Mouse (Mus musculus): Measurements from ENCODE around the gene Gm49342. TPM values are rescaled to one million over a fixed set of nuclear protein-coding genes. Genes with fewer than 3 reads are reported as not detected.

Gene Gm49342
- total and polyA plus RNA-seq, 2 experiments from 2014 or later = 13.1 TPM; not detected in 1

GRCm38 (mm10) chr14:51007152-51007801 lies 63.0 kb downstream of the Gm49342 start, which contains the start of gene Rnase10:
Gene Rnase10 (plus strand): TSS chr14:51007751.
- ATAC-seq = no peak
- no peaks in the 10 kb centered on the region for H3K9me3 ChIP-seq (ENCODE audit: low read length)
- H3K4me3 ChIP-seq (ENCODE audit: low read depth, low read length) = no peak within 1 kb of the TSS
- H3K27me3 ChIP-seq (ENCODE audit: insufficient read depth, low read length) = no peaks in the 10 kb centered on the region
- no peak for TF ChIP-seq CTCF (IDR thresholded peaks at IDR 0.05; ENCODE audit: low read depth)
- no peak within 1 kb of the TSS for H3K4me2 ChIP-seq (ENCODE audit: low read depth)
- H3K9ac ChIP-seq = no peak within 1 kb of the TSS
- 0 out of 2 replicates have a peak within 1 kb of the TSS, but pooled peaks have one; percentile 35 for H3K27ac ChIP-seq (ENCODE audit: low read depth, low read length)
- no peaks in the 10 kb centered on the region for H3K36me3 ChIP-seq (ENCODE audit: insufficient read depth)
- WGBS = 89% methylated on average over 8 of the region's 8 CpGs
- H3K4me1 ChIP-seq (ENCODE audit: insufficient read depth) = no peaks in the 10 kb centered on the region; the same call in 1 of the 2 replicates
- no peak for DNase-seq

- Histone ChIP-seq H3K27ac (ENCODE audit: low read depth, low read length) (0 out of 2 replicates have a peak overlapping the region, but pooled peaks have one; percentile 35), H3K4me2 (ENCODE audit: low read depth) (no peak overlapping the region), H3K9ac (no peak overlapping the region), H3K9me3 (ENCODE audit: low read length) (no peaks in the 10 kb centered on the region), H3K27me3 (ENCODE audit: insufficient read depth, low read length) (no peaks in the 10 kb centered on the region), H3K4me3 (ENCODE audit: low read depth, low read length) (no peak overlapping the region), H3K4me1 (ENCODE audit: insufficient read depth) (no peaks in the 10 kb centered on the region; the same call in 1 of the 2 replicates), H3K36me3 (ENCODE audit: insufficient read depth) (no peaks in the 10 kb centered on the region)
- WGBS = 59% methylated on average over 13 of the region's 13 CpGs
- DNase-seq = peak; percentile 70
- peak; percentile 91 for ATAC-seq
- TF ChIP-seq CTCF (IDR thresholded peaks at IDR 0.05; ENCODE audit: low read depth) = no peak
Measured at GRCm38 (mm10) chr14:51007914-51008713, 63.8 kb downstream of the Gm49342 start.

- Histone ChIP-seq H3K4me1 (ENCODE audit: insufficient read depth) (no peaks in the 10 kb centered on the region; the same call in 1 of the 2 replicates), H3K9me3 (ENCODE audit: low read length) (no peaks in the 10 kb centered on the region), H3K4me2 (ENCODE audit: low read depth) (no peak overlapping the region), H3K27ac (ENCODE audit: low read depth, low read length) (no peak overlapping the region), H3K27me3 (ENCODE audit: insufficient read depth, low read length) (no peaks in the 10 kb centered on the region), H3K9ac (no peak overlapping the region), H3K36me3 (ENCODE audit: insufficient read depth) (no peaks in the 10 kb centered on the region), H3K4me3 (ENCODE audit: low read depth, low read length) (no peak overlapping the region)
- no peak for TF ChIP-seq CTCF (IDR thresholded peaks at IDR 0.05; ENCODE audit: low read depth)
- ATAC-seq = no peak
- no peak for DNase-seq
- 83% methylated on average over 4 of the region's 4 CpGs for WGBS
Measured at GRCm38 (mm10) chr14:51008781-51009180, 64.5 kb downstream of the Gm49342 start.

- no peak overlapping the region for H3K4me2 ChIP-seq (ENCODE audit: low read depth)
- no peaks in the 10 kb centered on the region; the same call in 1 of the 2 replicates for H3K4me1 ChIP-seq (ENCODE audit: insufficient read depth)
- TF ChIP-seq CTCF (IDR thresholded peaks at IDR 0.05; ENCODE audit: low read depth) = no peak
- WGBS = 90% methylated on average over 6 of the region's 6 CpGs
- no peak overlapping the region for H3K4me3 ChIP-seq (ENCODE audit: low read depth, low read length)
- no peak overlapping the region for H3K9ac ChIP-seq
- H3K27me3 ChIP-seq (ENCODE audit: insufficient read depth, low read length) = no peaks in the 10 kb centered on the region
- DNase-seq = no peak
- H3K36me3 ChIP-seq (ENCODE audit: insufficient read depth) = no peaks in the 10 kb centered on the region
- no peaks in the 10 kb centered on the region for H3K9me3 ChIP-seq (ENCODE audit: low read length)
- ATAC-seq = no peak
- no peak overlapping the region for H3K27ac ChIP-seq (ENCODE audit: low read depth, low read length)
Measured at GRCm38 (mm10) chr14:51009572-51009971, 65.3 kb downstream of the Gm49342 start.

Other genes with a start within 250 kb of the Gm49342 start
- not detected in 2 replicates for gene Olfr748, start 237.1 kb upstream of the Gm49342 start, total RNA-seq (2014; rRNA removed)
- gene Olfr748, start 237.1 kb upstream of the Gm49342 start, polyA plus RNA-seq (2015; fragmentation: Nextera tagmentation; extraction: Ambion mirVana) = not detected in 2 replicates
- gene Olfr749, start 199.4 kb upstream of the Gm49342 start, total RNA-seq (2014; rRNA removed) = not detected in 2 replicates
- not detected in 2 replicates for gene Olfr749, start 199.4 kb upstream of the Gm49342 start, polyA plus RNA-seq (2015; fragmentation: Nextera tagmentation; extraction: Ambion mirVana)
- gene Ttc5, start 159.0 kb upstream of the Gm49342 start, total RNA-seq (2014; rRNA removed) = 101 and 114 TPM in 2 replicates
- 92.8 and 100 TPM in 2 replicates for gene Ttc5, start 159.0 kb upstream of the Gm49342 start, polyA plus RNA-seq (2015; fragmentation: Nextera tagmentation; extraction: Ambion mirVana)
- gene Ccnb1ip1, start 136.8 kb upstream of the Gm49342 start, total RNA-seq (2014; rRNA removed) = 0.19 TPM in 1 of 2 replicates, not detected in the other
- 0.09 TPM in 1 of 2 replicates, not detected in the other for gene Ccnb1ip1, start 136.8 kb upstream of the Gm49342 start, polyA plus RNA-seq (2015; fragmentation: Nextera tagmentation; extraction: Ambion mirVana)
- gene Parp2, start 136.7 kb upstream of the Gm49342 start, total RNA-seq (2014; rRNA removed) = 33.2 and 35.7 TPM in 2 replicates
- 30.3 and 34.4 TPM in 2 replicates for gene Parp2, start 136.7 kb upstream of the Gm49342 start, polyA plus RNA-seq (2015; fragmentation: Nextera tagmentation; extraction: Ambion mirVana)
- gene Tep1, start 74.0 kb upstream of the Gm49342 start, total RNA-seq (2014; rRNA removed) = 2.4 and 2.5 TPM in 2 replicates
- gene Tep1, start 74.0 kb upstream of the Gm49342 start, polyA plus RNA-seq (2015; fragmentation: Nextera tagmentation; extraction: Ambion mirVana) = 1.1 and 1.2 TPM in 2 replicates
- gene Klhl33, start 47.0 kb upstream of the Gm49342 start, total RNA-seq (2014; rRNA removed) = 1.1 and 2.8 TPM in 2 replicates
- gene Klhl33, start 47.0 kb upstream of the Gm49342 start, polyA plus RNA-seq (2015; fragmentation: Nextera tagmentation; extraction: Ambion mirVana) = 0.70 and 0.80 TPM in 2 replicates
- 75.2 and 102 TPM in 2 replicates for gene Osgep, start 19.6 kb upstream of the Gm49342 start, total RNA-seq (2014; rRNA removed)
- 79.1 and 87.6 TPM in 2 replicates for gene Osgep, start 19.6 kb upstream of the Gm49342 start, polyA plus RNA-seq (2015; fragmentation: Nextera tagmentation; extraction: Ambion mirVana)
- 134 and 150 TPM in 2 replicates for gene Apex1, start 19.5 kb upstream of the Gm49342 start, total RNA-seq (2014; rRNA removed)
- 193 and 233 TPM in 2 replicates for gene Apex1, start 19.5 kb upstream of the Gm49342 start, polyA plus RNA-seq (2015; fragmentation: Nextera tagmentation; extraction: Ambion mirVana)
- 54.8 and 61.9 TPM in 2 replicates for gene Pip4p1, start 13.7 kb upstream of the Gm49342 start, total RNA-seq (2014; rRNA removed)
- 97.2 and 103 TPM in 2 replicates for gene Pip4p1, start 13.7 kb upstream of the Gm49342 start, polyA plus RNA-seq (2015; fragmentation: Nextera tagmentation; extraction: Ambion mirVana)
- gene Pnp, start 13.4 kb upstream of the Gm49342 start, total RNA-seq (2014; rRNA removed) = 16.7 and 20.0 TPM in 2 replicates
- gene Pnp, start 13.4 kb upstream of the Gm49342 start, polyA plus RNA-seq (2015; fragmentation: Nextera tagmentation; extraction: Ambion mirVana) = 11.3 and 13.1 TPM in 2 replicates
- gene Pnp2, start 11.5 kb downstream of the Gm49342 start, total RNA-seq (2014; rRNA removed) = 1.00 and 1.7 TPM in 2 replicates
- gene Pnp2, start 11.5 kb downstream of the Gm49342 start, polyA plus RNA-seq (2015; fragmentation: Nextera tagmentation; extraction: Ambion mirVana) = 0.78 and 1.6 TPM in 2 replicates
- not detected in 2 replicates for gene Rnase10, start 63.2 kb downstream of the Gm49342 start, total RNA-seq (2014; rRNA removed)
- gene Rnase10, start 63.2 kb downstream of the Gm49342 start, polyA plus RNA-seq (2015; fragmentation: Nextera tagmentation; extraction: Ambion mirVana) = not detected in 2 replicates
- not detected in 2 replicates for gene Rnase9, start 97.4 kb downstream of the Gm49342 start, total RNA-seq (2014; rRNA removed)
- gene Rnase9, start 97.4 kb downstream of the Gm49342 start, polyA plus RNA-seq (2015; fragmentation: Nextera tagmentation; extraction: Ambion mirVana) = not detected in 2 replicates
- not detected in 2 replicates for gene Rnase11, start 105.6 kb downstream of the Gm49342 start, total RNA-seq (2014; rRNA removed)
- not detected in 2 replicates for gene Rnase11, start 105.6 kb downstream of the Gm49342 start, polyA plus RNA-seq (2015; fragmentation: Nextera tagmentation; extraction: Ambion mirVana)
- gene Rnase12, start 113.1 kb downstream of the Gm49342 start, total RNA-seq (2014; rRNA removed) = not detected in 2 replicates
- gene Rnase12, start 113.1 kb downstream of the Gm49342 start, polyA plus RNA-seq (2015; fragmentation: Nextera tagmentation; extraction: Ambion mirVana) = 0.38 TPM in 1 of 2 replicates, not detected in the other
- not detected in 2 replicates for gene Olfr750, start 129.9 kb downstream of the Gm49342 start, total RNA-seq (2014; rRNA removed)
- 0.08 TPM in 1 of 2 replicates, not detected in the other for gene Olfr750, start 129.9 kb downstream of the Gm49342 start, polyA plus RNA-seq (2015; fragmentation: Nextera tagmentation; extraction: Ambion mirVana)
- gene Rnase4, start 146.6 kb downstream of the Gm49342 start, total RNA-seq (2014; rRNA removed) = 23.2 and 27.7 TPM in 2 replicates
- gene Rnase4, start 146.6 kb downstream of the Gm49342 start, polyA plus RNA-seq (2015; fragmentation: Nextera tagmentation; extraction: Ambion mirVana) = 15.8 and 16.3 TPM in 2 replicates
- 0.62 and 4.9 TPM in 2 replicates for gene Ang, start 146.6 kb downstream of the Gm49342 start, total RNA-seq (2014; rRNA removed)
- 2.8 and 4.0 TPM in 2 replicates for gene Ang, start 146.6 kb downstream of the Gm49342 start, polyA plus RNA-seq (2015; fragmentation: Nextera tagmentation; extraction: Ambion mirVana)
- 0.15 TPM in 1 of 2 replicates, not detected in the other for gene Eddm3b, start 169.9 kb downstream of the Gm49342 start, total RNA-seq (2014; rRNA removed)
- 0.22 TPM in 1 of 2 replicates, not detected in the other for gene Eddm3b, start 169.9 kb downstream of the Gm49342 start, polyA plus RNA-seq (2015; fragmentation: Nextera tagmentation; extraction: Ambion mirVana)
- 0.77 and 2.7 TPM in 2 replicates for gene Rnase6, start 179.4 kb downstream of the Gm49342 start, total RNA-seq (2014; rRNA removed)
- 1.3 and 1.4 TPM in 2 replicates for gene Rnase6, start 179.4 kb downstream of the Gm49342 start, polyA plus RNA-seq (2015; fragmentation: Nextera tagmentation; extraction: Ambion mirVana)
- gene Rnase1, start 202.3 kb downstream of the Gm49342 start, total RNA-seq (2014; rRNA removed) = not detected in 2 replicates
- 0.21 TPM in 1 of 2 replicates, not detected in the other for gene Rnase1, start 202.3 kb downstream of the Gm49342 start, polyA plus RNA-seq (2015; fragmentation: Nextera tagmentation; extraction: Ambion mirVana)
- gene Rnase2b, start 217.7 kb downstream of the Gm49342 start, total RNA-seq (2014; rRNA removed) = not detected in 2 replicates
- gene Rnase2b, start 217.7 kb downstream of the Gm49342 start, polyA plus RNA-seq (2015; fragmentation: Nextera tagmentation; extraction: Ambion mirVana) = not detected in 2 replicates

Measured in forebrain, postnatal 0 days (tissue).